Mouse (Mus musculus) G1E (cell line): ENCODE data around the gene Ufsp1.
A peak's percentile ranks its signal among the peaks of the same experiment; 100 is the strongest.

Experiments used
- CTCF ChIP-seq: IDR thresholded peaks from 2 replicates; pipeline ENCODE4 v1.5.1; 2012; ENCODE audit warnings: low read depth, low read length, inconsistent platforms, mixed read lengths
- GATA1 ChIP-seq: IDR thresholded peaks from 2 replicates; pipeline ENCODE4 v1.6.1; 2012; ENCODE audit warnings: borderline replicate concordance, low read length, inconsistent platforms, mixed read lengths
- GATA2 ChIP-seq: IDR thresholded peaks from 2 replicates; pipeline ENCODE4 v1.6.1; 2012; ENCODE audit warnings: low read depth, low read length, inconsistent platforms, borderline replicate concordance

- TF ChIP-seq CTCF: peak; percentile 35; the same call in 1 of the 2 replicates
- TF ChIP-seq GATA2: no peak
- TF ChIP-seq GATA1: no peak
These were observed 7.8 kb upstream of the Ufsp1 start for GRCm38 (mm10) chr5:137286655-137287031.
